ENCODE assay signal across 8 mouse cellular contexts in genomic region chr5:28037172-28037591, GRCm38 (mm10). TPM values are rescaled to one million over a fixed set of nuclear protein-coding genes. Genes with fewer than 3 reads are reported as not detected.
A peak's percentile ranks its signal among the peaks of the same experiment; 100 is the strongest.
DNase-seq lines count a peak whose midpoint lies in the region; ATAC-seq lines count a peak whose summit lies in the region.

No protein-coding gene starts in this region.

- H3K27ac ChIP-seq in macrophage: peak overlapping the region; percentile 98
- H3K27ac ChIP-seq in midbrain, embryonic 16.5 days (ENCODE audit: low read length): no peak overlapping the region

- no peak overlapping the region for H3K9ac ChIP-seq in midbrain, embryonic 16.5 days (ENCODE audit: low read depth, low read length)

- no peak overlapping the region; the same call in 1 of the 2 replicates for H3K4me3 ChIP-seq in macrophage (ENCODE audit: inconsistent target)
- no peak overlapping the region for H3K4me3 ChIP-seq in midbrain, embryonic 16.5 days (ENCODE audit: low read depth, low read length)

- no peaks in the 10 kb centered on the region for H3K4me1 ChIP-seq in midbrain, embryonic 16.5 days (ENCODE audit: control insufficient read depth, insufficient read depth, low read length)

- DNase-seq in left cerebral cortex, postnatal 10 days (ENCODE audit: extremely low spot score in 1 of 2, low spot score in 2 of 2): peak; percentile 1 to 61
- no peak for DNase-seq in left cerebral cortex, postnatal 4 days
- peak; percentile 38 to 42 for DNase-seq in gastrocnemius, adult 8-10 months (ENCODE audit: low spot score in 2 of 2)
- peak; percentile 66 for DNase-seq in kidney, adult 11 months
- DNase-seq in cerebellum, adult 8-10 months: no peak
- no peak for DNase-seq in layer of hippocampus, adult 9-11 months

- intact Hi-C loops in left cerebral cortex, postnatal 10 days (cut with DNase I): no loop called here
- intact Hi-C loops in left cerebral cortex, postnatal 4 days (cut with DNase I): no loop called here

- no peaks in the 10 kb centered on the region for H3K27me3 ChIP-seq in midbrain, embryonic 16.5 days (ENCODE audit: control insufficient read depth, insufficient read depth, low read depth, low read length)

- WGBS in macrophage (ENCODE audit: missing documents): 3% methylated on average over 3 of the region's 3 CpGs
- 49% methylated on average over 3 of the region's 3 CpGs for WGBS in midbrain, embryonic 16.5 days

- H3K36me3 ChIP-seq in macrophage (ENCODE audit: inconsistent target): no peaks in the 10 kb centered on the region
- H3K36me3 ChIP-seq in midbrain, embryonic 16.5 days (ENCODE audit: control insufficient read depth, insufficient read depth, low read length): no peaks in the 10 kb centered on the region

- H3K9me3 ChIP-seq in midbrain, embryonic 16.5 days (replicated peaks; ENCODE audit: control insufficient read depth, low read length, poor library complexity, severe bottlenecking): no peaks in the 10 kb centered on the region

- ATAC-seq in midbrain, embryonic 16.5 days: no peak

- H3K79me2 ChIP-seq in macrophage (ENCODE audit: inconsistent target): no peaks in the 10 kb centered on the region

- H3K4me2 ChIP-seq in midbrain, embryonic 16.5 days (ENCODE audit: low read length): no peak overlapping the region

RNA-seq across cellular contexts. Expression of gene Insig1, which starts 34.0 kb away (rescaled TPM):
- total RNA-seq in left cerebral cortex, postnatal 10 days (2021): 100 to 1,000 TPM in 1 of 2 experiments, 10 to 100 TPM in 1; 88.0 to 102 TPM
- total RNA-seq in left cerebral cortex, postnatal 4 days (2021): 100 to 1,000 TPM in 1 of 2 experiments, 10 to 100 TPM in 1; 97.3 to 107 TPM
- total RNA-seq in gastrocnemius, adult 8-10 months (2022): 10 to 100 TPM in 2 of 4 experiments, 1 to 10 TPM in 2; 8.7 to 13.3 (median 10.3) TPM
- 100 to 1,000 TPM in 19 of 26 experiments, 10 to 100 TPM in 7; 51.9 to 414 (median 129) TPM for total RNA-seq in macrophage (2018; cell fraction: chromatin; rRNA removed)
- 100 to 1,000 TPM in 19 of 26 experiments, 10 to 100 TPM in 7; 63.8 to 293 (median 134) TPM for total RNA-seq in macrophage (2018; cell fraction: cytosol; rRNA removed)
- 100 to 1,000 TPM in 23 of 26 experiments, 10 to 100 TPM in 3; 77.3 to 406 (median 214) TPM for total RNA-seq in macrophage (2018; cell fraction: nucleus; rRNA removed)
- 37.8 to 108 TPM (median 89.9 TPM) in 3 replicates for polyA plus RNA-seq in macrophage (2018)
- polyA plus RNA-seq in midbrain, embryonic 16.5 days (2015; fragmentation: Nextera tagmentation; extraction: Ambion mirVana): 83.3 and 94.0 TPM in 2 replicates

Comparison
In these comparisons a context has a peak if more than half of its experiments do, and no peak if none do; other contexts are left out.
1. DNase-seq: peak in left cerebral cortex, postnatal 10 days (2 of 2), gastrocnemius, adult 8-10 months (2 of 2) and kidney, adult 11 months (single experiment); none in left cerebral cortex, postnatal 4 days (single experiment), cerebellum, adult 8-10 months (single experiment) and layer of hippocampus, adult 9-11 months (single experiment).
2. RNA of gene Insig1, which starts 34.0 kb away (total RNA-seq): 97.3 to 107 TPM in left cerebral cortex, postnatal 4 days and 88.0 to 102 TPM in left cerebral cortex, postnatal 10 days; 8.7 to 13.3 TPM in gastrocnemius, adult 8-10 months; every median in the first group is over 4 times any median in the second.